Mouse (Mus musculus): ENCODE measurements at regions not wholly inside any gene's neighbourhood (a gene's known extent, or its start where the extent isn't known, plus 50 kb on each side); places are given as distances from the start of the nearest gene placed in this dataset.

DNA sequence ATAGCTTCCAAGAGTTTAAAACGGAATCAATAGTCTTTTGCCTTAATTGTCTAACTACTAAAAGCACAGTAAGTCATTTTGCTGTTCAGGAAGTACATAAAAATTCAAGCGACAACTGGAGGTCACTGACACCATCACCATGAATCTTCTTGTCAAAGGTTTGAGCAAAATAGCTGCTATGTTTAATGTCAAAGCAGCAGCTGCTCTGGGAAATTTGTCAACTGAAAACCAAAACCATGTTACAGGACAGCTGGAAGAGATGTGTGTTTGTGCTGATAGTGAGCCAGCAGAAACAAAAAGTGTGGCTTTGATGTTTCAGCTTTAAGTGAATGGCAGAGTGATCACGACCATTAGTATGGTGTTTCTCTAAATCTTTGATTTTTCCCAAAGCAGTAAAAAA is 100.7 kb downstream of the Il13ra2 start:
- peak; percentile 5 to 25 for DNase-seq

DNA sequence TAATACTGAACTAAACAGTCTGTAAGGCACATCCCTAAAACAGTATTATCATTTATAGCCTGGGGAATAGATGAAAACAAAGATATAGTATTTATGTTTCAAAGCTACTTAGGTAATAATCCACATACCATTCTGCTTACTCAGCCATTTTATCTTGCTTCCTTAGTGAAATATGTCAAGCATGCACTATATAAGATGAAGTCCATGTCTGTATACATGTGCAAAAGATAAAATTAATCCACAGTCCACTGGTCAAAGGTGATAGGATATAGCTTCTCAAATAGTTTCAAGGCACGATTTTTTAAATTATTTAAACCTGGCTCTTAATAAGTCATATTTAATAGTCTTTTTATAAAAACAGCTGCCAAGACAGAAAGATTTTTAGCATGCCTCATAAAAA is 102.8 kb downstream of the Il13ra2 start:
- DNase-seq = no peak
